Mouse (Mus musculus): ENCODE measurements at regions not wholly inside any gene's neighbourhood (a gene's known extent, or its start where the extent isn't known, plus 50 kb on each side); places are given as distances from the start of the nearest gene placed in this dataset.

GRCm38 (mm10) chr10:119363616-119364015 lies 90.0 kb upstream of the Grip1 start:
- no peaks in the 10 kb centered on the region for H3K36me3 ChIP-seq (ENCODE audit: control insufficient read depth, insufficient read depth)
- H3K79me2 ChIP-seq (ENCODE audit: control insufficient read depth, insufficient read depth) = no peaks in the 10 kb centered on the region
- TF ChIP-seq POLR2A (IDR thresholded peaks at IDR 0.05; ENCODE audit: insufficient read length, low read depth) (no peak), TCF12 (IDR thresholded peaks at IDR 0.05; ENCODE audit: insufficient read depth, poor library complexity, severe bottlenecking) (no peak)
- no peak overlapping the region for H3K4me3 ChIP-seq
- H3ac ChIP-seq (ENCODE audit: control insufficient read depth, insufficient read length) = no peak overlapping the region
- H3K27me3 ChIP-seq (ENCODE audit: control insufficient read depth, insufficient read depth, insufficient read length) = no peaks in the 10 kb centered on the region
- H3K4me2 ChIP-seq (ENCODE audit: low read depth) = no peak overlapping the region

DNA sequence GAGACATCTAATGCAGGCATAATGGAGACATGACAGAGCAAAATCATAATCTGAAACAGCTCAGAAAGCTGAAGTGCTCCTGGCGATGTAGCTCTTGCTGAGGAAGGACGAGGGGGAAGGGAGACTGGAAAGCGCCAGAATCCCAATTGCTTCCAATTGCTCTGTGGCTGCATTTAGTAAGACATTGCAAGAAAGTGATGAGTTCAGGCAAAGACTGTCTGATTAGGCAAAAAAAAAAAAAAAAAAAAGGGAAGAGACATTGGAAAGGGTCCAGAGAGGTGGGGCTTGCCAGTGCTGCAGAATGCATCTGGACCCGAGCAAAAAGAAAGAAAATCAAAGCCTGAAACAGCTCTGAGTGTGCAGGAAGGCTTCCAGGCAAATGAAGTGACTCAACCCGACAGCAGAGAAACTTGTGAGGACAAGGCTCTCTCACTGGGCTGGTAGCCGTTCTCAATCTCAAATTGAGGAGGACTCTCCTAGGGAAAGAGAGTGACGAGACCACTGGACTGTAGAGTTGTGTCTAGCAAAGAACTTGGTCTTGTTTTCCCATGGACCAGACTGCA lies 94.8 kb upstream of the Grip1 start:
- no peak overlapping the region for H3ac ChIP-seq (ENCODE audit: control insufficient read depth, insufficient read length)
- H3K4me3 ChIP-seq = no peak overlapping the region
- no peaks in the 10 kb centered on the region for H3K27me3 ChIP-seq (ENCODE audit: control insufficient read depth, insufficient read depth, insufficient read length)
- H3K79me2 ChIP-seq (ENCODE audit: control insufficient read depth, insufficient read depth) = no peaks in the 10 kb centered on the region
- no peak for TF ChIP-seq TCF12 (IDR thresholded peaks at IDR 0.05; ENCODE audit: insufficient read depth, poor library complexity, severe bottlenecking)
- TF ChIP-seq REST (IDR thresholded peaks at IDR 0.05; ENCODE audit: insufficient read depth, insufficient read length) = no peak
- no peak for TF ChIP-seq MYOD1 (IDR thresholded peaks at IDR 0.05; ENCODE audit: control insufficient read depth in 1 of 3, insufficient read length in 2 of 3, low read depth in 2 of 3)
- TF ChIP-seq MYOG (IDR thresholded peaks at IDR 0.05; ENCODE audit: control insufficient read depth in 1 of 3, insufficient read depth in 1 of 3, insufficient read length in 2 of 3, low read depth in 2 of 3) = no peak
- no peak for TF ChIP-seq POLR2AphosphoS2 (IDR thresholded peaks at IDR 0.05; ENCODE audit: insufficient read length, low read depth)
- no peak for TF ChIP-seq MAX (IDR thresholded peaks at IDR 0.05; ENCODE audit: low read depth)
- TF ChIP-seq POLR2A (IDR thresholded peaks at IDR 0.05; ENCODE audit: insufficient read length, low read depth) = no peak
- no peak overlapping the region for H3K4me2 ChIP-seq (ENCODE audit: low read depth)
- H3K36me3 ChIP-seq (ENCODE audit: control insufficient read depth, insufficient read depth) = no peaks in the 10 kb centered on the region

DNA sequence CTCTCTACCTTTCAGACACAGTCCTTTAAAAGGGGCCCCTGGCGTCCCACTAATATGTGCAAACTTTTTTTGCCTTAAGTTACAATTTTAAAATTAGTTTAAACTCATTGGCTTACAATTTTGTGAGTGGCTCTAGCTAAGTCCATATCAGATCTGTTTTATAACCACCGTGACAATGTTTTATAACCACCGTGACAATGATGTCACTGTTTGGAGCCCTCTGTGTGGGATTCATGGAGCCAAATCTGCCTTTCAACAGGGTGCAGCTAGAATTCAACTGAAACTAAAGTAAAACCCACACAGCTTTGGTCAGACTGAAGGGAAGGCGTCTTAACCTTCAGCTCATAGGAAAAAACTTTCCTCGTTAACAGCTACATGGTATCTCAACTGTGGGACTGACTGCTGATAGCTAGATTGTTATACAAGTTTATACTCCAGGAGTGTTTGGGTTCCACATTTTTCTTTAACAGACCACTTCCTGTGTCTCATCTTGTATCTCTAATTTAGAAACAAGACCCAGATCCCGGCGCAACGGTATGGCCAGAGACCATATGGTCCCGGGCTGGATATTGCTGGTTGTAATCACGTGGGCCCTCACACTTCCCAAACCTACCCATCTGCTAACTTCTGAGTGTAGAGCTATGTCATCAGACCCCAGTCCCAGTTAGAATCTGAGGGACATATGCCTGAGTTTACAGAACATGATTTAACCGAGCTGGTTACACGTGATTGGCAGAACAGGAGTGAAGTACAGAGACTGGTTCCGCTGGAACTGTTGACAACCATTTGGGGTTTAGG lies 102.7 kb upstream of the Cand1 start:
- Histone ChIP-seq H3ac (ENCODE audit: control insufficient read depth, insufficient read length) (no peak overlapping the region), H3K36me3 (ENCODE audit: control insufficient read depth, insufficient read depth) (no peaks in the 10 kb centered on the region), H3K27me3 (ENCODE audit: control insufficient read depth, insufficient read depth, insufficient read length) (no peaks in the 10 kb centered on the region), H3K4me2 (ENCODE audit: low read depth) (no peak overlapping the region), H3K4me3 (no peak overlapping the region), H3K79me2 (ENCODE audit: control insufficient read depth, insufficient read depth) (no peaks in the 10 kb centered on the region)
- TF ChIP-seq REST (IDR thresholded peaks at IDR 0.05; ENCODE audit: insufficient read depth, insufficient read length) (no peak), MYOD1 (IDR thresholded peaks at IDR 0.05; ENCODE audit: control insufficient read depth in 1 of 3, insufficient read length in 2 of 3, low read depth in 2 of 3) (no peak), TCF12 (IDR thresholded peaks at IDR 0.05; ENCODE audit: insufficient read depth, poor library complexity, severe bottlenecking) (no peak), POLR2AphosphoS2 (IDR thresholded peaks at IDR 0.05; ENCODE audit: insufficient read length, low read depth) (no peak), E2F4 (IDR thresholded peaks at IDR 0.05; ENCODE audit: insufficient read depth) (no peak), POLR2A (IDR thresholded peaks at IDR 0.05; ENCODE audit: insufficient read length, low read depth) (no peak), CEBPB (IDR thresholded peaks at IDR 0.05; ENCODE audit: insufficient read depth, poor library complexity, severe bottlenecking) (no peak), SRF (IDR thresholded peaks at IDR 0.05; ENCODE audit: control insufficient read depth, insufficient read length, low read depth) (no peak), MAX (IDR thresholded peaks at IDR 0.05; ENCODE audit: low read depth) (no peak), USF1 (IDR thresholded peaks at IDR 0.05; ENCODE audit: low read depth) (no peak), TCF3 (IDR thresholded peaks at IDR 0.05; ENCODE audit: insufficient read length, low read depth) (no peak), MYOG (IDR thresholded peaks at IDR 0.05; ENCODE audit: control insufficient read depth in 1 of 3, insufficient read depth in 1 of 3, insufficient read length in 2 of 3, low read depth in 2 of 3) (no peak)

DNA sequence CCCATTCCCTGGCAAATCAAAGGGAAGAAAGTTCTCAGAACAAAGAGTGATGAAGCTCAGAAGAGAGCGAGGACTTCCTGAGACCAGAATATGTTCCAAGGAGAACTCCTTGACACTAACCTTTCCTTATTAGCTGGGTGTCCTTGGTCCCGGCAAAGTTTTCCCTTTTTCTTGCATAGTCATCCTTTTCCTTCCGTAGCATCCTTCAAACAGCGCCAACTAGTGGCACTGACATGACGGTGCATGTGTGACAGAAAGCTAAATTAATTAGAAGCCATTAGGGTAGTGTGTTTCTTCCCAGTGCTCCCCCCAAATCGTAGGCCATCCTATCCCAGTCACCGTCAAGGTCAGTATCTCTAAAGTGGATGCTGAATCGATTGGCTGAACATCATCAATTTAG lies 100.5 kb upstream of the Cand1 start:
- Histone ChIP-seq H3K4me2 (ENCODE audit: low read depth) (no peak overlapping the region), H3ac (ENCODE audit: control insufficient read depth, insufficient read length) (no peak overlapping the region), H3K79me2 (ENCODE audit: control insufficient read depth, insufficient read depth) (no peaks in the 10 kb centered on the region), H3K27me3 (ENCODE audit: control insufficient read depth, insufficient read depth, insufficient read length) (no peaks in the 10 kb centered on the region), H3K4me3 (no peak overlapping the region), H3K36me3 (ENCODE audit: control insufficient read depth, insufficient read depth) (no peaks in the 10 kb centered on the region)
- TF ChIP-seq TCF3 (IDR thresholded peaks at IDR 0.05; ENCODE audit: insufficient read length, low read depth) (no peak), SRF (IDR thresholded peaks at IDR 0.05; ENCODE audit: control insufficient read depth, insufficient read length, low read depth) (no peak)

- Histone ChIP-seq H3K4me2 (ENCODE audit: low read depth) (no peak overlapping the region), H3K27me3 (ENCODE audit: control insufficient read depth, insufficient read depth, insufficient read length) (no peaks in the 10 kb centered on the region), H3K79me2 (ENCODE audit: control insufficient read depth, insufficient read depth) (no peaks in the 10 kb centered on the region), H3K36me3 (ENCODE audit: control insufficient read depth, insufficient read depth) (no peaks in the 10 kb centered on the region), H3K4me3 (no peak overlapping the region), H3ac (ENCODE audit: control insufficient read depth, insufficient read length) (no peak overlapping the region)
- TF ChIP-seq CEBPB (IDR thresholded peaks at IDR 0.05; ENCODE audit: insufficient read depth, poor library complexity, severe bottlenecking) (no peak), REST (IDR thresholded peaks at IDR 0.05; ENCODE audit: insufficient read depth, insufficient read length) (peak; percentile 93)
Observed at GRCm38 (mm10) chr10:119326912-119327311, 87.1 kb upstream of the Cand1 start.

Measured in myocyte (in vitro differentiated cells).